Mouse (Mus musculus): Measurements from ENCODE around the gene Upf1.

The Upf1 gene

DNA sequence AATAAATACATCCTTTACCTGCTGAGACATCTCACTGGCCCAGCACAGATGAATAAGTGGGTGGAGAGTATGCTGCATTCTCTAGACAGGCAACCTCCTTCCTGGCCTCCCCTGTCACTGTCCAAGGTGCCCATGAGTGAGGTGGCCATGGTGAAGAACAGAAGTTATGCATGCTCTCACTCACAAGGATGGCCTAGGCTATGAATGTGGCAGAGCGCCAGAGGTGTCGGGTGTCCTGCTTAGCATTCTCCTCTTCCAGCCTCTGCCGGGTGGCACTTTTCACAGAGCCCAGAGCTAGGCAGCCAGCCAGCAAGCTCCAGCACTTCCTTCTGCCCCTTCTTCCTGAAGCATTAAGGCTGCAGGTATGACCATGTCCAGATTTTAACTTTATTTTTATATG, 6.3 kb upstream of the Upf1 start:
- no peak for DNase-seq (ENCODE audit: low spot score in 2 of 2)

DNA sequence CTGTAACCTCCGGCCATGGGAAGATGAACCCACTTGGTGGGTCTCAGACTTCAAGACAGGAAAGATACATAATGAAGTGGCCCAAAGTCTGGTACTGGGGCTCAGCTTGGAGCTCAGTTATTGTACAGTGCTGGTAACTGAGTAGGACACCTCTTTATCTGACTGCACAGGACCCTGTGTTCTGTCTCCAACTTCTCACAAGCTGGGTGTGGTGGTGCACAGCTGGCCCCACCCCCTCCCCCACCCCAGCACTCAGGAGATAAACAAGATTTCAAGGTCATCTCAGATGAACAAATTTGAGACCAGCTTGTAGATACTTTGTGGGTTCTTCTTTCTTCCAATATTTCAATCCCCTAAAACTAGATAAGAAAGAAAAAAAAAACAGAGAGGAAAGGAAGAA, 3.0 kb upstream of the Upf1 start:
- no peak for DNase-seq (ENCODE audit: low spot score in 2 of 2)

DNA sequence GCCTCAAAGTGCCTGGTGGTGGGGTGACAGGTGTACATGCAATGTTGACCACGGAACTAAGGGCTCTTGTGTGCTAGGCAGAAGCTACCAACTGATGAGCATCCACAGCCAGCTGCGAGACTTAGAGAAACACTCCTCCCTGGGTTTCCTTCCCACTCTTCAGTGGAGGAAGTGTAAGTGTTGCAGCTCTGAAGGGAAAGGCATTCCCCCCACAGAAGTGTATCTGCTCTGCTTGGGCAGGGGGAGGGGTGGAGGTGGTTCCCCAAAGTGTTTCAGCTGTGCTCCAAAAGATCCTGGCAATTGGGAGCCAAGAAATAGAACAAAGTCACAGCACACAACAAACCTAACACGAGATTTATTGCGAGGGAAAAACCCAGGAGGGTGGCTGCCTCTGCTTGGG, 926 bp upstream of the Upf1 start:
- DNase-seq (ENCODE audit: low spot score in 2 of 2), result no peak

DNA sequence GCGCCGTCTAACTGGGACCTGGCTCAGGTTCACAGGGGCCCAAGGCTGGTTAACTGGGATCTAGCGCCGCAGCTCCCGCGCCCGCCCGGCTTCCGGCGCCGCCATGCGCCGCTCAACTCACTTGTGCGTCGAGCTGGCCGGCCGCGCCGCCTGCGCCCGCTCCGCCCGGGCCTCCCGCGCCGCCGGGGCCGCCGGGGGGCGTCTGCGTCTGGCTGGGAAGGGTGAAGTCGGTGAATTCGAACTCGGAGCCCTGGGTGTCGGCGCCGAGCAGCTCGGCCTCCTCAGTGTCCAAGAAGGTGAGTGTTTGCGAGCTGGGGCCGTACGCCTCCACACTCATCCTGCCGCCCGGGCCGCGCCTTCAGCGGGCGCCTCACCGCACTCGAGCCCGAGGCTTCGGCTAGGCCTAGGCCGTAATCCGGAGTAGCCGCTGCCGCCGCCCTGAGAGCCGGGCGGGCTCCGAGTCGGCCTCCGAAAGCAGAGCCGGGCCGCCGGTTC, 374 bp downstream of the Upf1 start:
- DNase-seq (ENCODE audit: low spot score in 2 of 2), result no peak

DNA sequence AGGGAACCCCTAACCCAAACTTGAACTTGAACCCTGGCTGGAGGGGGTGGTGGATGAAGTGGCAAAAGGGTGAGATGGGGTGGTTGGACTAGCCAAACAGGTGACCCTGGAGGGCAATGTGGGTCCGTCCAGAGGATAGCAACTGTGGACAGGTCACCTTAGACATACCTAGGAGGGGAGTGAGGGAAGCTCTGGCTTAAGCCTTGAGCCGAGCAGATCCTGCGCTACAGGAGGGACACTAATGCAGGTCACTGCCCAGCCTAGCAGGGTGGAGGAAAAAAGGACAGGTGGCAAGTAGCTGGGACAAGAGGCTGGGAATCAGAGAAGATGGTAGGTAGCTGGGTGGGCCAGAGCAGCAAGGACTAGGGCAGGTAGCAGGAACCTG, 1.1 kb downstream of the Upf1 start:
- DNase-seq (ENCODE audit: low spot score in 2 of 2), result no peak

DNA sequence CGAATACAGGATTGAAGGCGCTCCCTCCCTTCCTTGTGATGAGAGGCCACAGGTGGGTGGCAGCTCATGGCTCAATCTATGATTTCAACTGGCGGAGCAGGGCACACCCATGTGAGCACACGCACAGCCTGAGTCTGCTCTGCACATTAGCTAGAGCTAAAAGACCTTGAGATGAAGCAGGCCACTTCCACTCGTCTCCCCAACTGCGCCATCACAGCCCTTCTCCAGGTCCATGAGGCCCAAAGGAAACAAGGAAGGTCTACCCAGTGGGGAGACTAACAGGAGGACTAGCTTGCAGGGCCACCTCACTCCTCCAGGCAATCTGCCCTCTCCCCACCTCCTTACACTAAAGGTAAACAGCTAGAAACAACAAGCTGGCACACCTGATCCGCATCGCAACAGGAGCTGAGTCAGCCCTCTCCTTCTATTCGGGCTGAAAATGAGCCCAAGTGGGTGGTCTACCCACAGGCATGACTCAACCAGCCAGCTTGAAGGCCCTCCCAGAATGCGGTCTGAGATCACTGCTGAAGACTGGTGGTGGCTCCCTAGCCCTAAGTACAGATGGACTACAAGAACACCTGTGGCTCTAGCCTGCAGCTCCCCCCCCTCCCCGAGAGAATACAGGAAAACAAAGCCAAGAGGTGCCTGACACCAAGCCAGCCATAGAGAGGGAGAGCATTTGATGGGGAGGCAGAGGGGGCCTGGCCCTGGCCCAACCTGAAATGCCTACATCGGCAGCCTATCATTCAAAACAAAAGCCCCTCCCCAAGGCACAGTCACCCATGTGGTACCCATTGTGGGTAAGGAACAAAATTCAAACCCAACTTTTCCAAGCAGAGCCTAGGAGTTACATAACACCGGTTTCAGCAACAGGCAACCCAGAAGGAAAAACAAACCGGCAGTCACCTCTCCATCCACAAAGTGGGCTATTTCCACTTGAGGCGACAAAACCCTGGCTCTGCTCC, 1.8 kb downstream of the Upf1 start:
- DNase-seq (ENCODE audit: low spot score in 2 of 2), result peak in 1 of 2 experiments; percentile 33

DNA sequence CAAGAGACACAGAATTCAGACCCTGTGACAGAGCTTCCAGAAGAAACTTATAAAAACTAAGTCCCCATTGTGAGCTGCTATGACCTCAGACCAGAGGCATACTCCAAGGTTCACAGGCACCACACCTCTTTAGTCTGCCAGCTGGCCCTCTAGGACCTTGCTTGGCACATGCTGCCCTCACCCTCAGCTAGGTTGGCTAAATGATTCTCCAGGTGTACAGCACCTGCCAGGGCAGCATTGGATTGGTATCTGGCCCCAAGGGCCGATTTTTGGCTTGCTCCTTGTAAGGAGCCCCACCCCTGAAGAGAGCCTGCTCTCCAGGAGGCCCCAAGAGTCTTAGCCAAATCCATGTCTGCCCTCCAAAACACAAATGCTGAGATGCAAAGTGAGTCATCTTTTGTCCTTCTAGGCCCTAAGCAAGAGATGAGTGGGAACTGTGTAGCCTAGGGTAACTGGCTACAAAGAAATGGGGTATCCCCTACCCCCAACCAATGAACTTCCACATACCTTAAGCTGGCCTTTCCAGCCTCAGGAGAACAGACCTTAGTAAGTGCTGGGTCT, 5.1 kb downstream of the Upf1 start:
- no peak for DNase-seq (ENCODE audit: low spot score in 2 of 2)

DNA sequence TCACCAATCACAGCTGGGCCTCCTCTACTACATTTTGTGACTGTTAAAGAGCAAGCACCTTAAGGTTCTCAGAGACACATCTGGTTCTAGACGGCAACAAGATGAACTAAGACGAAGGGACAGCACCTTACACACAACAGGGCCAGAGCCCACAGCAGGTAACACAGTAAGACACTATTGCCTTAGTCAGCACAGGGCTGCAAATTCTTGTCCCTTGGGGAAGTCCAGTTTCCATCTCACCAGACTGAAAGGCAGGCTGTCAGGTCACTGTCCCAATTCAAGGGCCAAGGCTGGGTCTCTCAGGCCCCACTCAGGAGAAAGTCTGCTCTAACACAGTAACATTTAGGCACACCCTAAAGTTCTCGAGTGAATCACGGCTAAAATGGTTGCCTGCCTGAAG, 5.6 kb downstream of the Upf1 start:
- DNase-seq (ENCODE audit: low spot score in 2 of 2), result no peak

DNA sequence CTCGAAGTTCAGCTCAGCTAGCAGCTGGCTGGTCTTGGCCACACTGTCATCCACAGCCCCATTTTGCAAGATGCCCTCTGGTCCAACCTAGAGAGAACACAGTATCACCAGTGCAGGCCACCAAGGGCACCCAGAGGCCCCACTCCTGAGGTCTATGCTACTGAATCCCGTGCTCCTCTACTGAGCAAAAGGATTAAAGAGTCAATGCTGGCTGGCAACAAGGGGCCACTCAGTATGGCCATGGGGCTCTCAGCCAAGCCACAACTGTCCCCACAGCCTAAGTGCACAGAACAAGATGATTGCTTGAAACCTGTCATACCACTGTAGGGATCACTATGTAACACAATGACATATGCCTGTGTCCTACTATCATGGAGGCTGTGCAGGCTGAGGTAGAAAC, 8.8 kb downstream of the Upf1 start:
- DNase-seq (ENCODE audit: low spot score in 2 of 2), result no peak

DNA sequence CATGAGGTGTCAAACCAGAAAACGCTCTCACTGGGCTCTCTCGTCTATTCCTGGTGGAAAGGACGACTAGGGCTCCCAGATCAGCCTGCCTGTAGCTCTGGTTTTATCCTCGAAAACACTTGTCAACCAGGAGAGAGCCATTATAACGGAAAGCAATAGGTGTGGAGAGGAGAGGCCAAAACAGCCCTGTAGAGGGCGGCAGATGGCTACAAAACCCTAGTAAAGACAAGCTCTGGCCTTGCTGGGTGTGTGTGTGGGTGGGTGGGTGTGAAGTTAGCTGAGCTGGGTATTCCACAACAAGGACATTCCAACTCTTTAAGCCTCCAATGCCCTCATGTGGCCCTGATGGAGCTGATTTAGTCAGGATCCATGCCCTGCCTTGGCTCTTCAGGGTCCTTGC, 9.4 kb downstream of the Upf1 start:
- DNase-seq (ENCODE audit: low spot score in 2 of 2), result no peak

DNA sequence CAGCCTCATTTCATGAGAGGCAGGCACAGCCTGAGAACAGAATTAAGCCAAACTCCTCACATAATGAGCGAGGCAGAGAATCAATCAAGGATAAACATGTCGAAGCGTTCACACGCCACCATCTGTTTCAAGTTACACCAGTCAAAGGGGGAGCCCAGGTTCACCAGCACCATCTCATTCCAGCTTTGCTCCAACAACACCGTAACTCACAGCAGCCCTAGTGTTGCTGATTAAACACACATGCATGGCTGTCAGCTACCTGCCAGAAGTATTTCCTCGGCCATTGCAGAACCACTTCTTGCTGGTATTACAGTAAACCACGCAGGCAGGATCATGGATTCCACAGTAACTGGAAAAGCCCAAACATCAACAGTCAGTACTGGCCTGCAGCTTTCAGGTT, 10.0 kb downstream of the Upf1 start:
- no peak for DNase-seq (ENCODE audit: low spot score in 2 of 2)

DNA sequence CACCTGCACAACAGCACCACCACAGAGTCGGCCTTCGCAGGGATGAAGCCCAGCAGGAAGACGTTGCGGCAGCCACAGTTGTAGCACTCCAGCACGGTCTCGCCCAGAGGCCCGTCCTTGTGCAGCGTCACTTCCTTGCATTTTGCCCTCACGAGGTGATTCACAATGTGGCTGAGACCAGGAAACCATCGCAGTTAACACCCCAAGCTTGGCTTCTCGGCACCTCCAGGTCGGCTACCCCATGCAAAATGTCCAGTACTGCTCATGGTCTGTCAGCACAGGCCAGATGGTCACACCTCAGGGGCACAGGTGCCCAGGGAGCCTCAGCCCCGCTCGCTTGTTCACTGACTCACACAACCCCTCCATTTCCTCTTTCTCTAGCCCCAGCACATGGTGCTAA, 11.1 kb downstream of the Upf1 start:
- no peak for DNase-seq (ENCODE audit: low spot score in 2 of 2)

DNA sequence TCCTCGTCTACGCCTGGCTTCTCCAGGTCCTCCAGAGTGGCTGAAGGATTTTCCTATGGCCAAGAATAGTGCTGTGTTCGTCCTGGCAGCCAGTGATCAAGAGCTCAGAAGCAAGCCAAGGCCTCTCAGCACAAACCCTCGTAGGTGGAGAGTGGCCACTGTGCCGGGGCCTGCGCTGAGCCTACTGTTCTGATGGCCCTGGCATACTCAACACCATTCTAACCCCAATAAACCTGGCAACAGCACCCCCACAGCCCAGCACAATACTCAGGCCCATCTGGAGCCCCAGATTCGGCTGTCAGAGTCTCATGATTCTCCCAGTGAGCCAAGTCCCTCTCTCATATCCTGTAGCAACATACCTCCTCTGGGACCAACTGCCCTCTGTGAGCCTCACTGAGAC, 12.4 kb downstream of the Upf1 start:
- DNase-seq (ENCODE audit: low spot score in 2 of 2), result no peak

DNA sequence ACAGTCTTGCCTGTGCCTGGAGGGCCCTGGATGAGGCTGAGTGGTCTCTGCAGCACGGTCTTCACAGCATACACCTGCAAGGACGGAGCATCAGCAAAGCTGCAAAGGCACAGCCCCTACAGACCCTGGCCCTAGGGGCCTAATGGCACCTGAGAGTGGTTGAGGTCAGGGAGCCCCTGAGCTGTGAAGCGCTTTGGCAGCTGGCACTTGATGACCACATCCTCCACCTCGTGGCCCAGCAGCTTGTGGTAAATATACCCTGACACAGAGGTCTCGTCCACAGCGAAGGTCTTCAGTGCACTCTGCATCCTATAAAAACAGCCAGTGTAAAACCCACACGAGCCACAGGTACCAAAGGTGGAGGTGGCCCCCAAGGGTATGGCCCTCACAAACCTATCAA, 14.1 kb downstream of the Upf1 start:
- no peak for DNase-seq (ENCODE audit: low spot score in 2 of 2)

DNA sequence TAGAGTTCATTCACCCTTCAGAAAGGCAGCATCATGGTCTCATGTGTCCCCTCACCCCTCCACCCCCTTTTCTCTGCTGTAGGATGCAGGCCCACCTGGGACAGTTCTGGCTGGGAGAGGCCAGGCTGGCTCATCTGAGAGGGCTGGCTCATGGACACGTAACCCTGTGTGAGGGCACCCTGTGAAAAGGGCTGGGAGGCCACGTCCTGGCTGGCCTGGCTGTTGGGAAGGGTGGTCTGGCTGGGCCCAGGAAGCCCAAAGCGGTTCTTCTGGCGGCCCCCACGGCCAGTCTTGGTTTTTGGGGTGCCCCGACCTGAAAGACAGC, 20.2 kb downstream of the Upf1 start:
- no peak for DNase-seq (ENCODE audit: low spot score in 2 of 2)

DNA sequence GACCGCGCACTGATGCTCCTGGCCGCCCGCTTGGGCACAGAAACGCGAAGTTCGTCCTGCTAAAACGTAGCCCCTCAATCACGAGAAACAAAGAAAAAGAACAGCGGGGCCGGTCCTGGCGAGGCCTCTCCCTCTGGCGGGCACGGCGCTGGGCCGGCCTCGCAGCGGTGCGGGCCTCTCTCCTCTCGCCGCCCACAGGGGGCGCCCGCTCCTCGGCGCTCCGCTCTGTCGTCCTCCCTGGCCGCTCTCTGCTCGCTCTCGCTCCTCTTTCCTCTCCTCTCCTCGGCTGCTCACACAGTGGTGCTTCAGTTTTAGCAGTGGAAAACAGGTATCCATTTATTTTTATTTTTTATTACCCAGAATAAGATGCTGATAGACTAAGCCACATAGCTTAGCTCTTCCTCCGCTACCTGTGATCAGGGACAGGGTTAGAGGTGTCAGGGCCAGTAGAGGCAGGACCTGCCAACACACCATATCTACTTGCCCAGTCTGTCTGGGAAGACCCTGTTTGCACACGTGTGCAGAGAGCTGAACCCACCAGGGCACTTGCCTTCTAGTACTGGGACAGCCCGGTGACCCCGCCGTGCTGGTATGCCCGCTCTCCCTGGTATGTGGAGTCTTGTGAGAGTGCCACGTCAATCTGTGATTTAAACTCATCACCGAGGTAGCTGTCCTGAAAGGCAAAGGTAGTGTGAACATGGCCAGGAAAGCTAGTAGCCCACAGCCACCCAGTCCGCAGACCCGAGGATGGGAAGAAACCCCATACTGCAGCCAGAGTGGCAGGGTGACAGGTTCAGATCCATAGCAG, 20.8 kb downstream of the Upf1 start:
- DNase-seq (ENCODE audit: low spot score in 2 of 2), result peak; percentile 35 to 49

DNA sequence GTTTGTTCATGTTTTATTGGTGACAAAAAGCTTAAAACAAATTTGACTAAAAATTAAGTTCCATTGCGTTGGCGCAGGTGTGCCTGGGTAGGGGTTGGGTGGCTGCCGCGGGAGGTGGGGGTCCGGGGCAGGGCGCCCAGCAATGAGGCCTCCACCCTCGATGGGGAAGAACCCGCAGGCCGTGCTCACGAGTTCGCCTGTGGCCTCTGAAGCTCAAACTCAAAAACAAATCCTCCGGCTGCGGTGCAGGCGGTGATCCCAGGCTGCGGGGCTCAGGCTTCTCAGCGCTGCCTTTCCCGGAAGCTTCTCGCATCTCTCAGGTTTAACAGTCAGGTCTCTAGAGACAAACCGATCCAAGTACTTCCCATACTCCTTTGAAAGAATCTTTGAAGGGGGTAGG, 21.6 kb downstream of the Upf1 start:
- no peak for DNase-seq (ENCODE audit: low spot score in 2 of 2)

DNA sequence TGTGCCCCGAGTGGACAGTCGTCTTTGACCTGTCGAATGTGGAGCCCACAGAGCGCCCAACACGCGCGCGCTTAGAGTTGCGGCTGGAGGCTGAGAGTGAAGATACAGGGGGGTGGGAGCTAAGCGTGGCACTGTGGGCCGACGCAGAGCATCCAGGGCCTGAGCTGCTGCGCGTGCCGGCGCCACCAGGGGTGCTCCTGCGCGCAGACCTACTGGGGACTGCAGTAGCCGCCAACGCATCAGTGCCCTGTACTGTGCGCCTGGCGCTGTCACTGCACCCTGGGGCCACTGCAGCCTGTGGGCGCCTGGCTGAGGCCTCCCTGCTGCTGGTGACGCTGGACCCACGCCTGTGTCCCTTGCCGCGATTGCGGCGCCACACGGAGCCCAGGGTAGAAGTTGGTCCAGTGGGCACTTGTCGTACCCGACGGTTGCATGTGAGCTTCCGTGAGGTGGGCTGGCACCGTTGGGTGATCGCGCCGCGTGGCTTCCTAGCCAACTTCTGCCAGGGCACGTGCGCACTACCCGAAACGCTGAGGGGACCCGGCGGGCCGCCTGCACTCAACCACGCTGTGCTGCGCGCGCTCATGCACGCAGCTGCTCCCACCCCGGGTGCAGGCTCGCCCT, 22.2 kb downstream of the Upf1 start:
- no peak for DNase-seq (ENCODE audit: low spot score in 2 of 2)

DNA sequence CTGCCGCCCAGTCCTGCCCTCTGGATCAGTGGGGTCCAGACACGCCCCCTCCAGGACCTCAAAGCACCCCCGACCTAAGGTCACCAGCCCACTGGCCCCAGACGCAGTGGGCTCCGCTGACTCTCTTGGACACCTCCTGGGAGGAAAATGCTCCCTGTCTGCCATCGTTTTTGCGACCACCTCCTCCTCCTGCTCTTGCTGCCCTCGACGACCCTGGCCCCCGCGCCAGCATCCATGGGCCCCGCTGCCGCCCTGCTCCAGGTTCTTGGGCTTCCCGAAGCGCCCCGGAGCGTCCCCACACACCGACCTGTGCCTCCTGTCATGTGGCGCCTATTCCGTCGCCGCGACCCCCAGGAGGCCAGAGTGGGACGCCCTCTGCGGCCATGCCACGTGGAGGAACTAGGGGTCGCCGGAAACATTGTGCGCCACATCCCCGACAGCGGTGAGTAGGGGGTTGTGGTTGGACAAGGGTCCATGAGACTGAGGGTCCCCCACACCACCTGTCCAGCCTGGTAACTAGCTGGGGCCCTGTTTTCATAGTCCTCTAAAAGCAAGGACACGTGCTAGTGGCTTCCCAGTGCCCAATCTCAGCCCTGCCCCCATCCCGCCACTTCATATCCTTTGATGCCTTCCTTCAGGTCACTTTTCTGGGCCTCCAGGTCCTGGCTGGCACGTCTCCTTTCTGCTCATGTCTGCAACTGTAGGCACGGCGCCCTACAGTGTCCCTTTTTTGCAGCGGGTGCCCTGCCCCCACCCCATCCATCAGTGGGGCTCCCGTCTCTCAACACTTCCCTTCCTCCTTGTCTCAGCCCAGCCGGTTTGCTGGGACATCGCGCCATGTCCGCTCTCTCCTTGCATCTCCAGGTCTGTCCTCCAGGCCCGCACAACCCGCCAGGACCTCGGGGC, 23.0 kb downstream of the Upf1 start:
- no peak for DNase-seq (ENCODE audit: low spot score in 2 of 2)

DNA sequence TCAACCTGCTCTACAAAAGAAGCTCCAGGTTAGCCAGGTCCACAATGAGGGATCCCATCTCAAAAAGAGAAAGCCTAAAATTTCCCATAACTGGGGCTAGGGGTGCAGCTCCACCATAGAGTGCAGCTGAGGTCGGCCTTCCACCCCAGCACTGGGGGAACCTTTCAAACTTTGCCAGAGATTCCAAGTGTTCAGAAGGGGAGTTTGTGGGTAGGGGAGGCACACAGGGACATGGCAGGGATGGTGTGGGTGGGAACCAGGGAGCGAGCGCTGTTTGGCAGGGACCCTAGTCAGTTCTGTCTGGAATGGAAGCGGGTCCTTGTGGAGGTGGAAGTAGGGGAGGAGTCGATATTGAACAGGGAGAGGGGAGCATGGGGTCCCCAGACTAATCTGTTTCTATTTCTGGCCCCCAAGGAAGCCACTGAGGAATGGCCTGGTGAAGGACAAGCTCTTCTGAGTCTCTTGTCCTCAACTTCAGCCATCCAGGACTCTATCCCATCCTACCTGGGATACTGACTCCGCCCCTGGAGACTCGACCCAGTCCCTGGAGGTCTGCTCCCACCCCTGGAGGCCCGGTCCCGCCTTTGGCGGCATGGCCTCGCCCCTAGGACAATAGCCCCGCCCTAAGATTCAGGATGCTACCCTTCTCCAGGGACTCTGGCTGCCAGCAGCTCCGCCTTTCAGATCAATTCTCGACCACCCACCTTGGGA, 23.8 kb downstream of the Upf1 start, which contains the start of gene Gdf1:
Gene Gdf1, plus strand, starts transcription at position 694 of the 711 bp plus-strand sequence.
- no peak for DNase-seq (ENCODE audit: low spot score in 2 of 2)

Data from urinary bladder, adult 18-20 months (tissue).